Mouse (Mus musculus) lung, postnatal 0 days (tissue): Measurements from ENCODE around the gene Sds.

Experiments used
- CTCF ChIP-seq: IDR thresholded peaks from 2 replicates; pipeline ENCODE4 v1.5.1; 2016; ENCODE audit warnings: antibody characterized with exemption, mild to moderate bottlenecking
- EP300 ChIP-seq: IDR thresholded peaks from 2 replicates; pipeline ENCODE4 v1.6.1; 2016; ENCODE audit warnings: antibody characterized with exemption, mild to moderate bottlenecking, control low read depth

GRCm38 (mm10) chr5:120437986-120438385, 38.3 kb upstream of the Sds start:
- no peak for TF ChIP-seq EP300
- no peak for TF ChIP-seq CTCF
